Mouse (Mus musculus) hindbrain, embryonic 15.5 days (tissue): Measurements from ENCODE around the gene Galc. TPM values are rescaled to one million over a fixed set of nuclear protein-coding genes. Genes with fewer than 3 reads are reported as not detected.
"Not testable (repeated sequence)": the region's sequence is repeated elsewhere in the genome, so short reads cannot be mapped to it uniquely, and the experiment has no call there.

Experiments
- ATAC-seq: fragments of 200-750 bp; cut with Nextera tagmentation; 2 replicates; pipeline ENCODE4 v1.8.0; 2017; ENCODE audit warnings: low read depth, moderate number of reproducible peaks, moderate TSS enrichment; ENCODE audit not compliant: low FRiP score
- H3K27ac ChIP-seq: fragments of 300-500 bp; sonication (generic); replicated peaks from 2 replicates; pipeline ENCODE4 v1.5.1; 2015; ENCODE audit warnings: mild to moderate bottlenecking, inconsistent platforms
- H3K27me3 ChIP-seq: fragments of 300-500 bp; sonication (generic); 2 replicates; pipeline ENCODE4 v1.6.1; 2015; ENCODE audit warnings: control low read depth, inconsistent platforms
- H3K36me3 ChIP-seq: fragments of 300-500 bp; sonication (generic); 2 replicates; pipeline ENCODE4 v1.6.1; 2015; ENCODE audit warnings: control low read depth, inconsistent platforms
- H3K4me1 ChIP-seq: fragments of 300-500 bp; sonication (generic); replicated peaks from 2 replicates; pipeline ENCODE4 v1.6.1; 2015; ENCODE audit warnings: control low read depth, inconsistent platforms
- H3K4me2 ChIP-seq: fragments of 300-500 bp; sonication (generic); 2 replicates; pipeline ENCODE4 v1.6.1; 2015; ENCODE audit warnings: moderate library complexity, mild to moderate bottlenecking, inconsistent platforms
- H3K4me3 ChIP-seq: fragments of 300-500 bp; sonication (generic); 2 replicates; pipeline ENCODE4 v1.5.1; 2015; ENCODE audit warnings: mild to moderate bottlenecking, inconsistent platforms
- H3K9ac ChIP-seq: fragments of 300-500 bp; sonication (generic); 2 replicates; pipeline ENCODE4 v1.6.1; 2015; ENCODE audit warnings: inconsistent platforms
- H3K9me3 ChIP-seq: fragments of 300-500 bp; sonication (generic); 2 replicates; pipeline ENCODE4 v1.6.1; 2016; ENCODE audit warnings: control low read depth, inconsistent platforms
- WGBS: fragments of 180-500 bp; shearing (Covaris S2); methylation state at CpG from one replicate; pipeline ENCODE4 v1.1.7; 2015; 5-methylcytosine and 5-hydroxymethylcytosine counted together
- polyA plus RNA-seq: library from polyadenylated mRNA; unstranded; fragments of >200 nt; fragmentation: Nextera tagmentation; extraction: Ambion mirVana; gene quantifications from 2 replicates; pipeline ENCODE4 v1.2.1, GENCODE M21; 2015

Gene Galc
- polyA plus RNA-seq, 1 experiment from 2014 or later = 10.8 TPM

- Histone ChIP-seq H3K27ac (no peak overlapping the region), H3K4me2 (no peak overlapping the region), H3K4me1 (no peaks in the 10 kb centered on the region), H3K9ac (no peak overlapping the region), H3K4me3 (no peak overlapping the region), H3K9me3 (no peaks in the 10 kb centered on the region), H3K27me3 (no peaks in the 10 kb centered on the region), H3K36me3 (peaks cover 5% of the 10 kb centered on the region)
- ATAC-seq = no peak
- WGBS = 80% methylated on average over 4 of the region's 4 CpGs
These were observed 12.4 kb downstream of the Galc start for GRCm38 (mm10) chr12:98246835-98247234.

GRCm38 (mm10) chr12:98244865-98245264 is 14.4 kb downstream of the Galc start:
- no peak for ATAC-seq
- WGBS = 94% methylated on average over 5 of the region's 5 CpGs
- no peak overlapping the region for H3K27ac ChIP-seq
- no peaks in the 10 kb centered on the region for H3K9me3 ChIP-seq
- H3K9ac ChIP-seq = no peak overlapping the region
- H3K4me2 ChIP-seq = no peak overlapping the region
- 0 out of 2 replicates have a peak, but pooled peaks cover 2% of the 10 kb centered on the region for H3K36me3 ChIP-seq
- H3K4me1 ChIP-seq = no peaks in the 10 kb centered on the region
- no peaks in the 10 kb centered on the region for H3K27me3 ChIP-seq
- H3K4me3 ChIP-seq = no peak overlapping the region

- H3K27ac ChIP-seq = no peak overlapping the region
- no peak overlapping the region for H3K4me2 ChIP-seq
- no peak for ATAC-seq
- H3K36me3 ChIP-seq = 0 out of 2 replicates have a peak, but pooled peaks cover 2% of the 10 kb centered on the region
- H3K4me3 ChIP-seq = no peak overlapping the region
- H3K9ac ChIP-seq = no peak overlapping the region
- no peaks in the 10 kb centered on the region for H3K9me3 ChIP-seq
- H3K4me1 ChIP-seq = no peaks in the 10 kb centered on the region
- 87% methylated on average over 4 of the region's 4 CpGs for WGBS
- no peaks in the 10 kb centered on the region for H3K27me3 ChIP-seq
These were observed 15.1 kb downstream of the Galc start for GRCm38 (mm10) chr12:98244161-98244560.

- H3K36me3 ChIP-seq, H3K4me1 ChIP-seq, H3K27ac ChIP-seq, H3K4me2 ChIP-seq, H3K4me3 ChIP-seq, H3K9ac ChIP-seq, H3K27me3 ChIP-seq, ATAC-seq, H3K9me3 ChIP-seq: not testable (repeated sequence)
- WGBS = 93% methylated on average over 6 of the region's 6 CpGs
These were observed 20.8 kb downstream of the Galc start for GRCm38 (mm10) chr12:98238478-98238877.

DNA sequence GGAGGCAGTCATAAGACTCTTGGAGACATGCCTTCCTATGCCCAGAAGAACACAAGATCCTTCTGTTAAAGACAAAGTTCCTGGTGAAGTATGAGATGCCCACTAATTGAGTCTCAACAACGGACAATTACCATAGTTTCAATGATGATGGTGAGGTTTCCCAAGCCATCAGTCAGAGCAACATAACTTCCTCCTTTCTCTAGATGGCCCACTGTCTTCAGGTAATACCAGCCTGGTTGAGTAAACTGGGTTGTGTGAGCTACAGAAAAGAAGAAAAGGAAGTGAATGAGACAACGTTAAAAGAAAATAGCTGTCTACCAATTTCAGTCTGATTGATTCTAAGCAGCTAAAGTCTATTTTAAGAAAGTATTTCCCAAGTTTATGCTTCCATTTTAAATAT is 32.2 kb downstream of the Galc start:
- no peak overlapping the region for H3K4me2 ChIP-seq
- no peaks in the 10 kb centered on the region for H3K27me3 ChIP-seq
- no peak overlapping the region for H3K4me3 ChIP-seq
- peaks cover 9% of the 10 kb centered on the region; the same call in 1 of the 2 replicates for H3K36me3 ChIP-seq
- 95% methylated on average over 2 of the region's 2 CpGs for WGBS
- no peak overlapping the region for H3K27ac ChIP-seq
- no peaks in the 10 kb centered on the region for H3K9me3 ChIP-seq
- H3K9ac ChIP-seq = no peak overlapping the region
- H3K4me1 ChIP-seq = no peaks in the 10 kb centered on the region
- ATAC-seq = no peak

GRCm38 (mm10) chr12:98223286-98223685 is 36.0 kb downstream of the Galc start:
- WGBS = 90% methylated on average over 5 of the region's 5 CpGs
- Histone ChIP-seq H3K36me3 (peaks cover 9% of the 10 kb centered on the region; the same call in 1 of the 2 replicates), H3K27ac (no peak overlapping the region), H3K4me2 (no peak overlapping the region), H3K4me3 (no peak overlapping the region), H3K27me3 (no peaks in the 10 kb centered on the region), H3K9ac (no peak overlapping the region), H3K4me1 (no peaks in the 10 kb centered on the region), H3K9me3 (no peaks in the 10 kb centered on the region)
- no peak for ATAC-seq

GRCm38 (mm10) chr12:98216432-98216831 is 42.8 kb downstream of the Galc start:
- Histone ChIP-seq H3K9me3 (no peaks in the 10 kb centered on the region), H3K4me1 (0 out of 2 replicates have a peak, but pooled peaks cover 6% of the 10 kb centered on the region), H3K4me2 (peak overlapping the region; percentile 38), H3K27ac (no peak overlapping the region), H3K9ac (no peak overlapping the region), H3K27me3 (no peaks in the 10 kb centered on the region), H3K4me3 (no peak overlapping the region), H3K36me3 (no peaks in the 10 kb centered on the region)
- 49% methylated on average over 11 of the region's 11 CpGs for WGBS
- ATAC-seq = no peak

DNA sequence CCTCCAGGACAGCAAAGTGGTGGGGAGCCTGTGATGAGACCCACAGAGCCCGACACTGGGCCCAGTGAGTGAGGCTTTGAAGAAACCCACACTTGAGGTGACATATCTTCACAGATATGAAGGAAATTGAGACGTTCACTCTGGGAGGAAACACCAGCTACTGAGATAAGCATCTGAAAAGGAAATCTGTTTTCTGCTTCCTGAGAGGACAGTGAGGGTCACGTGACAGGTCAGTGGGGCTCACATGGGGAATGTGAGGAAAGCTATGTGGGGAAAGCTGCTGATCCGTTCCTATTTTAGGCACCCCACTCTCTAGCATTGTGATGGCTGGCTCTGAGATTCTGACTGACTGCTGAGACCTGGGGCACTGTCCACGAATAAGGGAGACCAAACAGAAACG is 43.7 kb downstream of the Galc start:
- H3K9ac ChIP-seq = no peak overlapping the region
- H3K27ac ChIP-seq = no peak overlapping the region
- ATAC-seq = no peak
- H3K4me2 ChIP-seq = no peak overlapping the region
- H3K36me3 ChIP-seq = no peaks in the 10 kb centered on the region
- no peaks in the 10 kb centered on the region for H3K9me3 ChIP-seq
- 0 out of 2 replicates have a peak, but pooled peaks cover 6% of the 10 kb centered on the region for H3K4me1 ChIP-seq
- H3K27me3 ChIP-seq = no peaks in the 10 kb centered on the region
- no peak overlapping the region for H3K4me3 ChIP-seq
- WGBS = 63% methylated on average over 6 of the region's 6 CpGs

- H3K4me2 ChIP-seq = no peak overlapping the region
- 0 out of 2 replicates have a peak, but pooled peaks cover 6% of the 10 kb centered on the region for H3K4me1 ChIP-seq
- WGBS = 84% methylated on average over 14 of the region's 14 CpGs
- no peak overlapping the region for H3K27ac ChIP-seq
- H3K4me3 ChIP-seq = no peak overlapping the region
- no peaks in the 10 kb centered on the region for H3K36me3 ChIP-seq
- H3K9me3 ChIP-seq = no peaks in the 10 kb centered on the region
- no peak overlapping the region for H3K9ac ChIP-seq
- no peak for ATAC-seq
- H3K27me3 ChIP-seq = no peaks in the 10 kb centered on the region
These were observed 45.1 kb downstream of the Galc start for GRCm38 (mm10) chr12:98214191-98214590.

- Histone ChIP-seq H3K4me2 (no peak overlapping the region), H3K9ac (no peak overlapping the region), H3K4me1 (0 out of 2 replicates have a peak, but pooled peaks cover 6% of the 10 kb centered on the region), H3K36me3 (no peaks in the 10 kb centered on the region), H3K9me3 (no peaks in the 10 kb centered on the region), H3K27ac (no peak overlapping the region), H3K27me3 (no peaks in the 10 kb centered on the region), H3K4me3 (no peak overlapping the region)
- ATAC-seq = no peak
- WGBS = 91% methylated on average over 7 of the region's 7 CpGs
These were observed 45.5 kb downstream of the Galc start for GRCm38 (mm10) chr12:98213791-98214190.

- Histone ChIP-seq H3K36me3 (no peaks in the 10 kb centered on the region), H3K4me1 (0 out of 2 replicates have a peak, but pooled peaks cover 6% of the 10 kb centered on the region), H3K27me3 (no peaks in the 10 kb centered on the region), H3K4me3 (no peak overlapping the region), H3K9ac (no peak overlapping the region), H3K9me3 (no peaks in the 10 kb centered on the region), H3K27ac (no peak overlapping the region), H3K4me2 (no peak overlapping the region)
- 93% methylated on average over 7 of the region's 7 CpGs for WGBS
- no peak for ATAC-seq
These were observed 45.9 kb downstream of the Galc start for GRCm38 (mm10) chr12:98213332-98213731.

DNA sequence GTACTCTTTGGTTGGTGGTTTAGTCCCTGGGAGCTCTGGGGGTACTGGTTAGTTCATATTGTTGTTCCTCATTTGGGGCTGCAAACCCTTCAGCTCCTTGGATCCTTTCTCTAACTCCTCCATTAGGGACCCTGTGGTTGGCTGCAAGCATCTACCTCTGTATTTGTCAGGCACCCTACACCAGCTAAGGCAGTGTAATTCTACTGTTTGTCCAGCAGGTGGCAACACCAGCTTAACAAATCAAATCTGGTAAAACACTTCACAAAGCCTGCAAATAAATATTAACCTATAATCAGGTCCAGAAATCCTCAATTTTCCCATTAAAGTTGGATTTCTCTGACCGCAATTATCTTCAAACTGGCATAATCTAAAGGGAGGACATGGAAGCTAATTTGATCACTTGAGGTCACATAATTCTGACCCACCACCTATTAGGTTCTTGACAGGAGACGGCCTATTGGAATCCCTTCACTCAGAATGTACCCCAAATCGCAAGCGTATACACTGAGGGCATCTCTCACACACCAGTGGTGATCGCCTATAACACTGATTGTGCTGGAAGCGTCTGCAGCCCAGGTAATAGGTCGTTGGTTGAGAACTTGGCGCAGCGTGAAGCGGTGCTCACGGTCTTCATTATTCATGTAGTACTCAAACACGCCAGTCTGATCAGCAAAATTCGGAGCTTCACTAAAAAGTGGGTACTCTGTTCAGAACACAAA is 46.6 kb downstream of the Galc start:
- WGBS = 90% methylated on average over 13 of the region's 13 CpGs

GRCm38 (mm10) chr12:98210495-98210894 is 48.8 kb downstream of the Galc start:
- Histone ChIP-seq H3K27ac (no peak overlapping the region), H3K36me3 (no peaks in the 10 kb centered on the region), H3K4me1 (no peaks in the 10 kb centered on the region), H3K4me2 (no peak overlapping the region), H3K4me3 (no peak overlapping the region), H3K27me3 (no peaks in the 10 kb centered on the region), H3K9me3 (no peaks in the 10 kb centered on the region), H3K9ac (no peak overlapping the region)
- ATAC-seq = no peak
- 92% methylated on average over 6 of the region's 6 CpGs for WGBS

More for the DNA sequence above, 46.6 kb downstream of the Galc start:
- Histone ChIP-seq H3K27ac (no peak overlapping the region), H3K4me1 (0 out of 2 replicates have a peak, but pooled peaks cover 6% of the 10 kb centered on the region), H3K9me3 (no peaks in the 10 kb centered on the region), H3K9ac (no peak overlapping the region), H3K4me2 (no peak overlapping the region), H3K27me3 (no peaks in the 10 kb centered on the region), H3K4me3 (no peak overlapping the region), H3K36me3 (no peaks in the 10 kb centered on the region)
- no peak for ATAC-seq
